In genomic region chr9:104232004-104232403, GRCm38 (mm10) we compare ENCODE assay signal across 27 mouse cellular contexts. TPM values are rescaled to one million over a fixed set of nuclear protein-coding genes. Genes with fewer than 3 reads are reported as not detected.
DNase-seq lines count a peak whose midpoint lies in the region; ATAC-seq and TF ChIP-seq lines count a peak whose summit lies in the region.
"Had no signal": no experiment of that assay in that cellular context is flagged by ENCODE, and none has a peak within 500 bp of the region (broad histone marks: within the 10 kb centered on the region; RNA-seq: fewer than 3 reads in every experiment).

No protein-coding gene starts in this region.

- no peak for TF ChIP-seq POLR2A in liver, adult 2 months (IDR thresholded peaks at IDR 0.05; ENCODE audit: extremely low read depth, insufficient read depth, low read length)

- no peak for ATAC-seq in liver, embryonic 11.5 days (replicated peaks; ENCODE audit: low FRiP score)
- ATAC-seq in megakaryocyte, adult 5-6 weeks (ENCODE audit: poor library complexity, severe bottlenecking) = peak; percentile 61
- ATAC-seq: activated CD4-positive, CD25-positive, alpha-beta regulatory T cell, adult 4 months; forebrain, embryonic 14.5 days; intestine, embryonic 16.5 days; midbrain, embryonic 15.5 days had no signal

- H3K9ac ChIP-seq in liver, adult 2 months (ENCODE audit: low read depth, low read length) = no peak overlapping the region
- no peak overlapping the region for H3K9ac ChIP-seq in liver, embryonic 11.5 days (ENCODE audit: low read depth, low read length)
- H3K9ac ChIP-seq: embryonic facial prominence, embryonic 12.5 days; hindbrain, embryonic 13.5 days; limb, embryonic 15.5 days; midbrain, embryonic 15.5 days; neural tube, embryonic 15.5 days; stomach, embryonic 15.5 days had no signal

- no peaks in the 10 kb centered on the region for H3K27me3 ChIP-seq in liver, adult 2 months (ENCODE audit: control insufficient read depth, insufficient read depth, low read length)
- no peaks in the 10 kb centered on the region for H3K27me3 ChIP-seq in liver, embryonic 11.5 days (replicated peaks; ENCODE audit: control insufficient read depth, insufficient read depth, low read length)
- H3K27me3 ChIP-seq: CH12.LX; embryonic facial prominence, embryonic 12.5 days; hindbrain, embryonic 13.5 days; limb, embryonic 15.5 days; midbrain, embryonic 15.5 days; neural tube, embryonic 15.5 days; stomach, embryonic 15.5 days had no signal

- H3K4me1 ChIP-seq in liver, adult 2 months (ENCODE audit: control insufficient read depth, insufficient read depth, low read length) = peaks cover 5% of the 10 kb centered on the region
- H3K4me1 ChIP-seq in liver, embryonic 11.5 days (replicated peaks; ENCODE audit: control insufficient read depth, insufficient read depth, low read length) = no peaks in the 10 kb centered on the region
- H3K4me1 ChIP-seq: embryonic facial prominence, embryonic 12.5 days; limb, embryonic 10.5 days; limb, embryonic 15.5 days; midbrain, embryonic 15.5 days; stomach, embryonic 15.5 days had no signal

- DNase-seq in liver, adult 2 months (ENCODE audit: extremely low read depth, low read depth, low spot score) = peak; percentile 96
- DNase-seq in liver, embryonic 11.5 days (ENCODE audit: low spot score) = no peak
- peak; percentile 8 for DNase-seq in 416B (ENCODE audit: low read depth)
- peak; percentile 68 for DNase-seq in adipocyte (ENCODE audit: low spot score)
- no peak for DNase-seq in frontal cortex, postnatal 10 days (ENCODE audit: low spot score in 2 of 2)
- DNase-seq: cerebellum, adult 11 months; cerebellum, adult 9-11 months; embryo, embryonic 11 days; heart, postnatal 36 days; kidney, adult 8-10 months; kidney, postnatal 10 days; layer of hippocampus, postnatal 36 days; retina, postnatal 1 day; right cerebral cortex, postnatal 14 days had no signal

- TF ChIP-seq CTCF in liver, adult 2 months (IDR thresholded peaks at IDR 0.05; ENCODE audit: low read depth, low read length) = no peak

- H3K79me2 ChIP-seq in liver, adult 2 months (ENCODE audit: control insufficient read depth, insufficient read depth, low read length) = no peaks in the 10 kb centered on the region

- H3K27ac ChIP-seq in liver, adult 2 months (replicated peaks; ENCODE audit: insufficient read depth, low read depth, low read length) = no peak overlapping the region
- no peak overlapping the region for H3K27ac ChIP-seq in liver, embryonic 11.5 days (ENCODE audit: low read depth, low read length)
- H3K27ac ChIP-seq: embryonic facial prominence, embryonic 12.5 days; hindbrain, embryonic 13.5 days; limb, embryonic 10.5 days; limb, embryonic 15.5 days; midbrain, embryonic 15.5 days; neural tube, embryonic 15.5 days; stomach, embryonic 15.5 days had no signal

- H3K36me3 ChIP-seq in liver, adult 2 months (ENCODE audit: control insufficient read depth, insufficient read depth, low read length) = peaks cover 41% of the 10 kb centered on the region
- H3K36me3 ChIP-seq in liver, embryonic 11.5 days (ENCODE audit: control insufficient read depth, insufficient read depth, low read length) = peaks cover 31% of the 10 kb centered on the region

- WGBS in liver, adult 2 months = 14% methylated on average over 3 of the region's 3 CpGs
- 87% methylated on average over 3 of the region's 3 CpGs for WGBS in liver, embryonic 11.5 days

- H3K9me3 ChIP-seq in liver, embryonic 11.5 days (ENCODE audit: control insufficient read depth, low read length) = no peaks in the 10 kb centered on the region
- H3K9me3 ChIP-seq: embryonic facial prominence, embryonic 12.5 days; hindbrain, embryonic 13.5 days; limb, embryonic 10.5 days; limb, embryonic 15.5 days; midbrain, embryonic 15.5 days; neural tube, embryonic 15.5 days; stomach, embryonic 15.5 days had no signal

- no peak overlapping the region for H3K4me3 ChIP-seq in liver, adult 2 months (ENCODE audit: insufficient read depth, low read depth, low read length)
- H3K4me3 ChIP-seq in liver, embryonic 11.5 days (ENCODE audit: low read depth, low read length) = no peak overlapping the region
- H3K4me3 ChIP-seq: embryonic facial prominence, embryonic 12.5 days; hindbrain, embryonic 13.5 days; limb, embryonic 10.5 days; limb, embryonic 15.5 days; midbrain, embryonic 15.5 days; neural tube, embryonic 15.5 days; stomach, embryonic 15.5 days had no signal

- H3K4me2 ChIP-seq in liver, embryonic 11.5 days = no peak overlapping the region
- H3K4me2 ChIP-seq: embryonic facial prominence, embryonic 12.5 days; heart, embryonic 11.5 days; hindbrain, embryonic 13.5 days; limb, embryonic 15.5 days; midbrain, embryonic 15.5 days; neural tube, embryonic 15.5 days; stomach, embryonic 15.5 days had no signal

RNA-seq across cellular contexts. Expression of gene Dnajc13, which starts 30.7 kb away (rescaled TPM):
- 25.8 and 27.3 TPM in 2 replicates for total RNA-seq in liver, adult 2 months (2014; rRNA removed)
- 15.1 and 18.6 TPM in 2 replicates for polyA plus RNA-seq in liver, adult 2 months (2012; rRNA removed)
- 20.6 and 22.6 TPM in 2 replicates for polyA plus RNA-seq in liver, embryonic 11.5 days (2014; fragmentation: Nextera tagmentation; extraction: Ambion mirVana)
- total RNA-seq in megakaryocyte, adult 5-6 weeks (2015) = 68.2 and 77.1 TPM in 2 replicates
- 45.7 and 50.0 TPM in 2 replicates for total RNA-seq in megakaryocyte, adult 5-6 weeks (2017)

Comparison
In these comparisons a context has a peak if more than half of its experiments do, and no peak if none do; other contexts are left out.
1. DNase-seq: peak in liver, adult 2 months (single experiment), 416B (single experiment) and adipocyte (single experiment); none in liver, embryonic 11.5 days (single experiment) and frontal cortex, postnatal 10 days (0 of 2).